Mouse (Mus musculus) fat pad, adult 2 months (tissue): Measurements from ENCODE around the gene Usp53.

Experiments used
- DNase-seq: peaks from one replicate; pipeline ENCODE4 v3.0.0-alpha.2; 2011; ENCODE audit warnings: low read depth, low spot score; ENCODE audit errors: extremely low read depth

Usp53 gene

GRCm38 (mm10) chr3:122984249-122985182 lies at the start of gene Usp53:
Gene Usp53, minus strand, starts transcription at chr3:122984510.
- no peak for DNase-seq

DNA sequence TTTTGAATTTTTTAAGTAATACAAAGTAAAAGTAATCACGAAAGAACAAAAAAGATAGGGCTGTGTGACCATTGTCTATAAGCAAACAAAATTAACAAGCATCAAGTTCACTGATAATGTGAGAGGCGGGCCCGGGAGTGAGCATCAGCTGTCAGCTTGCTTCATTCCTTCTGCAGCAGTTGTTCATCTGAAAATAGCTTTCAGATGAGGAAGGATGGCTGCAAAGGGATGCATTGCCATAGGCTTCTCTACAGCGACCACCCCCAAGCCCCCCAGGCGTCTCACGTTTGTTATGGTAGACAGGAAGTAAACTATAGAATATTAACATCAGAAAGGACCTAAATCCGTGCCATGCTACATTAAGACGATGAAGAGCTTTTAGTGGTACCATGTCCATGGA lies 49.5 kb upstream of the Usp53 start:
- no peak for DNase-seq

DNA sequence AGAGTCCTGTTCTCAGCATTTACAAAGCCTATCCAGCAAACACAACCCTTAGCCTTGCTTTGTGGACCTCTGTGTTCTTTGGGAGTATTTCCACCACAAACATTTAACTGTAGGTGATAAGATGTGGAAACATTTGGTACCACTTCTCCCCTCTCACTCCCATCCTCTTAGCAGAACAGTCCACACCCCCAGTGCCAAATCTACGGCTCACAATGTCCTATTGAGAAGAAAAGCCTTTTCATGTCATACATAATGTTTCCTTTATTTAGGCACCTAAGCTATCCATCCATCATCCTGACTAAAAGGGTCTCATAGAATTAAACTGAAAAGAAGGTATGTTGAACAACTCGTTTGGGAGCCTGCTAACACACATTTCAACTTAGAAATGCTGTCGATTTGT lies 41.3 kb upstream of the Usp53 start:
- no peak for DNase-seq

DNA sequence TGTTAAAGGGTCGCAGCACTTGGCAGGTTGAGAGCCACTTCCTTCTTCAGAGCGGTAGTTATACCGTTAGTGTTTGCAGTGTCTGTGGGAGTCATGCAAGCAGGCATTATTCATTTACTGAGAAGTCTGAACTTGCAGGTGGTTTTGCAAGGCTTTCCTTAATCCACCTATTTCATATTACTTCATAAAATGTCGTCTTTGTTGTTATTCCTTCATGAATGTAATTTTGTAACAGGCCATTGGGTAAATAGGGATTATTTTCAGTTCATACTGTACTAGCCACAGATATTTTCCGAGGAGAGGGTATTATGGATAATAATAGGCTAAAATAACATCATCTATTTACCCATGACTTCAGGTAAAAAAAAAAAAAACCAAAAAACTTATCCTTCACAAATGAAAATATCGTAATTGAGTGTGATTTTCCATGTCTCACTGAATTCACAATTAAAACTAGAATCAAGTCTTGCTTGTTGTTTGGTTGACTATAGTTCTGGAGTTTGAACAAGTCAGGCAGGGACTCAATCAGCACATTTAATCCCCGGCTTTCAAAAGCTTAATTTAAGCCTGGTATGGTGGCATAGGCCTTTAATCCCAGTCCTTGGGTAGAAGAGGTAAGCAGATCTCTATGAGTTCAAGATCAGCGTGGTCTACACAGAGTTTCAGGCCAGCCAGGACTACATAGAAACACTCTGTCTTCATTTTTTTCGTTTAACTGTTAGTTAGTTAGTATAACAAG lies 40.4 kb upstream of the Usp53 start:
- peak; percentile 92 for DNase-seq

GRCm38 (mm10) chr3:123018792-123019191 lies 34.5 kb upstream of the Usp53 start:
- no peak for DNase-seq

DNA sequence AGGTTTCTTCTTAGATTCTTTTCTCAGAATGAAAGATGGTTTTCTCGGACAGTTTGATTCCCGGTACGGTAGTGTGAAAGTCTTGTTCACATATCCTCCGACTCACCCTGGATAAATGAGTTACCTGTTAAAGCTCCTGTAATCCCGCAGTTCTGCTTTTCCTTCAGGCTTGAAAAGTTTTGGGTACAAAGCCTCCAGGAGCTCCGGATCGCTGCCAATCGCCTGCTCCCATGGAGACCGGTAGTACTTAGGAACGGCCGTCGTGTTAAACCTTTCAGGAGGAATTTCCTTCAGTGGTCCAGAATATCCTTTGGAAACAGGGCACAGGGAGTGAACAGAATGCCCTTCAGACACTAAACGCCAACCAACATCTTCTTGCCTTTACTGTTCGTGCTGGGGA lies 29.2 kb upstream of the Usp53 start:
- no peak for DNase-seq

- DNase-seq: no peak
These were observed 25.1 kb upstream of the Usp53 start for GRCm38 (mm10) chr3:123009417-123009816.

GRCm38 (mm10) chr3:123007386-123007785 lies 23.1 kb upstream of the Usp53 start:
- no peak for DNase-seq

- no peak for DNase-seq
These were observed 16.7 kb upstream of the Usp53 start for GRCm38 (mm10) chr3:123001053-123001452.

- no peak for DNase-seq
These were observed 14.2 kb upstream of the Usp53 start for GRCm38 (mm10) chr3:122998511-122998910.

- DNase-seq: no peak
These were observed 12.7 kb upstream of the Usp53 start for GRCm38 (mm10) chr3:122996968-122997367.

- no peak for DNase-seq
These were observed 2.6 kb upstream of the Usp53 start for GRCm38 (mm10) chr3:122986906-122987305.

DNA sequence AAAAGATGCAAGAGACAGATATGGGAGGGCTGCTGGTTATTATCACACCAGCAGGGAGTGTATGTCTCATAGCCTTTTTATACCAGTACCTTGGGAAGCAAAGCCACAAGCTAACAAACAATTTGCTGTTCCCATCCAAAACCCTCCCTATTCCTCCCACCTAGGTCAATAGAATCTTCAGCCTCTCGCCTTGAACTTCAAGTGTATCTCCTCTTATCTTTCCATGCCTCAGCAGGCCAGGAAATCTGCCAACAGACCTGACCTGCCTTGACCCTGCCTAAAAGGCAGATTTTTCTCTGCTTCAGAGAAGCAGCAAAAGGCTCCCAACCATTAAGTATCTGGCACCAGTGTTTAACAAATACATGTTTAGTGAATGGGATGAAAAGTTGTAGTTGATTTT lies 2.1 kb upstream of the Usp53 start:
- no peak for DNase-seq

DNA sequence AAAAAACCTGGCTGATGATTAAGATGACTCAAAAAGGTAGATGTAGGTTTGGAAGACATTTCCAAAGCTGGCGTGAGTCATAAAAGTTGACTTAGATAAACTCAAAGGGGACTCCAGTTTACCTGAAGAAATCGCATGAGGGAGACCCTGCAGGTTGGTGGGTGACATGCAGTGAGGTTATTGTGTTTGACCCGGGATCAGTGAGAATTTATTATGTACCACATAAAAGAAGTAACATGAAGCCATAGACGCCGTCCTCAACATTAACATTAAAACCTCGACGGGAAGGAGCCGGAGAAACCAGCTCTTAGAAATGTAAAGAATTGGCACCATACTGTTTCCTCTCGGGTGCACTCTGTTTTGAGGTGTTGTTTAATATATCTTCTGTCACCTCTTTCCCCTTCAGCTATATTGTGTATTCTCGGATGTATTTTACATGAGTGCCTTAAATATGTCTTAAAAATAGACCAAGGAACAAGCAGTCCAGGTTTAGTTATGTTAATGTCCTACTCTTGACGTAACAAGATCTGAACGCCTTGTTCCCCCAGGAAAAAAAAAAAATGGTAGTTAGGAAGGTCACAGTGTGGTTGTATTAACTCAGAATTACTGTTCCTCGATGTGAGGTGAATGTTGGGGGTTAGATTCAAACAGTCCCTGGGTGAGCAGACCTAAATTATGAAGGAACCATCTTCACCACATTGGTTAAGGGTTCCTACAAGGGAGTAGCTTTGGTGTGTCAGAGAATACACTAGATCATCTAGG lies 1.1 kb upstream of the Usp53 start:
- DNase-seq: no peak

GRCm38 (mm10) chr3:122983849-122984248 lies 461 bp downstream of the Usp53 start:
- DNase-seq: no peak

DNA sequence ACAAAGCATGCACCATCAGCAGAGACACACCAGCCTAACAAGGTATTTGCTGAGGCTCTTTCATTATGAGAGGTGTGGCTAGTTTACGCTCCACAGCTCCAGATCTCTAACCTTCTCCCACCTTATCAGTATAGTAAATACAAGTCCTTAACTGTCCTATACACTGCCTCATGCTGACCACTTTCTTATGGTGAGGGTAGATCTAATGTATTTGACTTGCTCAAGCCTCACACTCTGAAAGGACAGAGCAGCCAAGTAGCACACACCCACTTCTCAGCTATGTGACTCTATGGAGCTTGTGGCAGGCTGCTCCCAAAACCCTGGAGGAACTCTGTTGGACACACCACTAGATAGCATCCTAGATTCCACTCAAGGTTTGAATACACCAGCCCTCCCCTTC lies 8.3 kb downstream of the Usp53 start:
- no peak for DNase-seq

- DNase-seq: no peak
These were observed 8.9 kb downstream of the Usp53 start for GRCm38 (mm10) chr3:122975363-122975762.

- no peak for DNase-seq
These were observed 9.5 kb downstream of the Usp53 start for GRCm38 (mm10) chr3:122974833-122975232.

- DNase-seq: no peak
These were observed 12.0 kb downstream of the Usp53 start for GRCm38 (mm10) chr3:122972126-122972822.

DNA sequence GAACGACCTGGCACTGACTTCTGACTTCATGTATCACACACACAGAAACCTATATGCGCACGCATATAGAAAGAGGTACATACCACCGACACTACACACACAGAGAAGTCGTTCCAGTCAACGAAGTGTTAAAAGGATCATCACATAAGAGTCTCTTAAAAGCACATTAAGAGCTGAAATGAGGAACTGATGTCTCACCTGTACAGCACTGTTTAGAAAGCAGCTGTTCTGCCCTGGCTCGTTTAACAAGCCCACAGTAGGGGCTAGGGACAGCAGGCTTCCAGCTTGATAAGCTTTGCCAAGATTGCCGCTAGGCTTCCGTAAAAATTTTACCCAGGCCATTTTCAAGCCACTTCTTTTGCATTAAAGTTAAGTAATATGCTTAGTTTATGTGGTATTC lies 15.9 kb downstream of the Usp53 start:
- DNase-seq: no peak

GRCm38 (mm10) chr3:122964301-122964700 lies 20.0 kb downstream of the Usp53 start:
- DNase-seq: no peak
